ENCODE assay signal across 12 mouse cellular contexts in the genomic region with DNA sequence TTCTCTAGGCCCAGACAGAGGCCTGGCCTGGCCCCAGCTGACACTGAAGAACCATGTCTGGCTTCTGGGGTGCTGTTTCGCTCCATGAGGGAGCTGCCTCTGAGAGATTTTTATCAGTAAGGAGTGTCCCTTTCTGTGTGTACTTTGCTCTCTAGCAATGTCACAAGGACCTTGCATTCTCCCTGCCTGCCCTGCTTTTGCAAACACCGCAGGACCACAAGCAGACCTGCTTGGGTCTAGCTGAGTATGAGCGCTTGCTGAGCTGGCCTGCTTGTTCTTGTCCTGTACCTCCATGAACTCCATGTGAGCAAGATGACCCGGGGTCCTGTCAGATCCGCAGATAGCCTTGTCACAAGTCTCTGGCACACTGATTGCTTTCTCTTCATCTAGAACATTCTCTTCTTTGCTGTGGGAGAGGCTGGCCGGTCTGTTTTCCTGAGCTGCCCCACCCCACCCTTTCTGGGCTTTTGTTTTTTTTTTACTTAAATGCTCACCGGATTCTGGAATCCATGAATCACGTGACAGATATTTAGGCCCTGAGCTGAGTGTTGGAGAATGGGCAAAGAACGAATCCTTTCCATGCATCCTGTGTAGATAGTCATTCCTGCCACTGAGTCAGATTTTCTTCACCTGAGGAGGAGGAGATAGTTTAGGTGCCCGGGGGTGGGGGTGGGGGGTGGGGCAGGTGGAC. TPM values are rescaled to one million over a fixed set of nuclear protein-coding genes. Genes with fewer than 3 reads are reported as not detected.
DNase-seq lines count a peak whose midpoint lies in the region; ATAC-seq and TF ChIP-seq lines count a peak whose summit lies in the region.
"Had no signal": no experiment of that assay in that cellular context is flagged by ENCODE, and none has a peak within 500 bp of the region (broad histone marks: within the 10 kb centered on the region; RNA-seq: fewer than 3 reads in every experiment).

No protein-coding gene starts in this region.

- TF ChIP-seq POLR2A in kidney, adult 2 months (IDR thresholded peaks at IDR 0.05; ENCODE audit: low read depth, low read length) = no peak

- ATAC-seq in lung, embryonic 16.5 days (ENCODE audit: low read depth) = peak; percentile 45
- ATAC-seq in megakaryocyte-erythroid progenitor cell, adult 5-6 weeks (replicated peaks; ENCODE audit: low FRiP score, low TSS enrichment, poor library complexity, severe bottlenecking) = no peak

- WGBS in kidney, adult 2 months = 55% methylated on average over 10 of the region's 10 CpGs
- 36% methylated on average over 10 of the region's 10 CpGs for WGBS in lung, embryonic 16.5 days

- H3K27me3 ChIP-seq in kidney, adult 2 months (replicated peaks; ENCODE audit: control insufficient read depth, insufficient read depth, low read length) = no peaks in the 10 kb centered on the region
- no peaks in the 10 kb centered on the region for H3K27me3 ChIP-seq in lung, embryonic 16.5 days (ENCODE audit: control insufficient read depth, insufficient read depth, low read depth, low read length)
- H3K27me3 ChIP-seq: CH12.LX; megakaryocyte, embryonic 14.5 days had no signal

- no peak overlapping the region for H3K4me3 ChIP-seq in kidney, adult 2 months (ENCODE audit: insufficient read depth, low read depth, low read length)
- H3K4me3 ChIP-seq in lung, embryonic 16.5 days (ENCODE audit: low read length) = no peak overlapping the region

- H3K27ac ChIP-seq in kidney, adult 2 months (ENCODE audit: insufficient read depth, low read depth, low read length) = peak overlapping the region; percentile 5; the same call in 1 of the 2 replicates
- H3K27ac ChIP-seq in lung, embryonic 16.5 days (ENCODE audit: low read length) = peak overlapping the region; percentile 97

- no peak for TF ChIP-seq CTCF in kidney, adult 2 months (conservative IDR thresholded peaks at IDR 0.05; ENCODE audit: insufficient read depth, insufficient read length, low read depth, low read length)

- H3K4me1 ChIP-seq in kidney, adult 2 months (ENCODE audit: control insufficient read depth, insufficient read depth, low read length) = peaks cover 21% of the 10 kb centered on the region
- H3K4me1 ChIP-seq in lung, embryonic 16.5 days (replicated peaks; ENCODE audit: control insufficient read depth, insufficient read depth, low read length) = peaks cover 53% of the 10 kb centered on the region

- DNase-seq in kidney, adult 2 months = no peak
- no peak for DNase-seq in kidney, postnatal 25 days
- DNase-seq in urinary bladder, postnatal 14 days (ENCODE audit: low spot score) = peak; percentile 71
- DNase-seq in urinary bladder, postnatal 25 days (ENCODE audit: low spot score) = no peak
- peak; percentile 83 for DNase-seq in yolk sac, embryonic 10.5 days (ENCODE audit: low spot score)
- DNase-seq in retina, embryonic 14.5 days (ENCODE audit: low spot score) = no peak
- DNase-seq: adrenal gland, postnatal 36 days; retina, postnatal 1 day had no signal

- H3K9ac ChIP-seq in lung, embryonic 16.5 days (ENCODE audit: low read length) = no peak overlapping the region

- H3K4me2 ChIP-seq in lung, embryonic 16.5 days (ENCODE audit: low read depth, low read length) = 0 out of 2 replicates have a peak overlapping the region, but pooled peaks have one; percentile 23

- H3K36me3 ChIP-seq in kidney, adult 2 months (ENCODE audit: control insufficient read depth, insufficient read depth, low read length) = no peaks in the 10 kb centered on the region
- H3K36me3 ChIP-seq in lung, embryonic 16.5 days (ENCODE audit: control insufficient read depth, insufficient read depth, low read length) = no peaks in the 10 kb centered on the region

- H3K9me3 ChIP-seq in lung, embryonic 16.5 days (ENCODE audit: control insufficient read depth, low read length) = no peaks in the 10 kb centered on the region
- H3K9me3 ChIP-seq: megakaryocyte, embryonic 14.5 days had no signal

RNA-seq across cellular contexts. Expression of a gene that starts 11.8 kb away (rescaled TPM):
- 269 and 357 TPM in 2 replicates for polyA plus RNA-seq in kidney, adult 2 months (2012; rRNA removed)
- polyA plus RNA-seq in lung, embryonic 16.5 days (2015; fragmentation: Nextera tagmentation; extraction: Ambion mirVana) = 241 and 277 TPM in 2 replicates
- 15.8 and 16.1 TPM in 2 replicates for total RNA-seq in megakaryocyte-erythroid progenitor cell, adult 5-6 weeks (2014; fragmentation: Nextera tagmentation)
- total RNA-seq in megakaryocyte-erythroid progenitor cell, adult 5-6 weeks (2017) = 3.7 and 5.2 TPM in 2 replicates

Comparison
In these comparisons a context has a peak if more than half of its experiments do, and no peak if none do; other contexts are left out.
1. DNase-seq: peak in urinary bladder, postnatal 14 days (single experiment) and yolk sac, embryonic 10.5 days (single experiment); none in kidney, adult 2 months (single experiment), kidney, postnatal 25 days (0 of 2), urinary bladder, postnatal 25 days (single experiment) and retina, embryonic 14.5 days (single experiment).